Mouse (Mus musculus): Measurements from ENCODE around the gene Chrna7. TPM values are rescaled to one million over a fixed set of nuclear protein-coding genes. Genes with fewer than 3 reads are reported as not detected.

The Chrna7 gene
- total and polyA plus RNA-seq, 3 experiments: not detected

DNA sequence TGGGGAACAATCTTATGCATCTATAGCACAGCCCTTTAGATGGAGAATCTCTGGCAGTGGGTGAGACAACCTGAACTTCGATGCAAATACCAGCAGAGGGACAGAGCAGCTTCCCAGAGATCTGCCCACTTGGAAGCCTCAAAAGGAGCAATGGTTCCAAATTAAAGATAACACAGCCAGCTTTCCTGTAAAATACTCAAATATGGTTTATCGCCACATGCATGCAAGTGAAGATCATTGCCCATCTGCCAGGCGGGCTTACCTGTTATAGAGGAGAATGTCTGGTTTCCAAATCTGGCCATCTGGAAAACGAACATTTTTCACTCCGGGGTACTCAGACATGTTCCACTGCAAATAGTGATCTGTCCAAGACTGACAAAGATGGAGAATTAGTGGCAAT lies 64.0 kb downstream of the Chrna7 start:
- Histone ChIP-seq H3K36me3 (replicated peaks in 1 of 2; ENCODE audit: control insufficient read depth in 1 of 2, insufficient read depth in 1 of 2, low read length in 1 of 2) (no peaks in the 10 kb centered on the region), H3K4me2 (ENCODE audit: insufficient read depth, low read depth, poor library complexity, severe bottlenecking) (no peak overlapping the region), H3K4me3 (replicated peaks in 1 of 3; ENCODE audit: low read depth in 2 of 3, low read length in 2 of 3, poor library complexity in 1 of 3) (no peak overlapping the region), H3K79me2 (replicated peaks; ENCODE audit: control insufficient read depth, extremely low read depth, insufficient read depth, poor library complexity, severe bottlenecking) (no peaks in the 10 kb centered on the region), H3K27me3 (replicated peaks) (no peaks in the 10 kb centered on the region), H3K4me1 (ENCODE audit: control insufficient read depth in 1 of 2, insufficient read depth in 2 of 2) (no peaks in the 10 kb centered on the region), H3K9ac (ENCODE audit: insufficient read depth, low read depth) (no peak overlapping the region), H3K9me3 (replicated peaks; ENCODE audit: low read length) (peaks cover 65% of the 10 kb centered on the region), H3K27ac (ENCODE audit: insufficient read depth, low read depth) (no peak overlapping the region)
- TF ChIP-seq JUND (conservative IDR thresholded peaks at IDR 0.05; ENCODE audit: low read depth, low read length) (no peak), CTCF (conservative IDR thresholded peaks at IDR 0.05 in 1 of 2, IDR thresholded peaks at IDR 0.05 in 1 of 2; ENCODE audit: low read depth in 2 of 2, low read length in 2 of 2) (no peak), NRF1 (IDR thresholded peaks at IDR 0.05; ENCODE audit: low read depth, low read length) (no peak), NELFE (IDR thresholded peaks at IDR 0.05; ENCODE audit: low read depth, low read length) (no peak), UBTF (IDR thresholded peaks at IDR 0.05; ENCODE audit: low read depth, low read length) (no peak), IRF4 (IDR thresholded peaks at IDR 0.05; ENCODE audit: low read depth, low read length) (no peak)
- no peak for DNase-seq (ENCODE audit: extremely low read depth)
- dilution Hi-C loops (cut with MboI; ENCODE audit: extremely low pct_ligation_motif_present, extremely low pct_unique_long_range_greater_than_20kb, low sequenced_read_pairs) (no loop called here), in situ Hi-C loops (cut with MboI; ENCODE audit: low pct_ligation_motif_present, low pct_unique_long_range_greater_than_20kb, low sequenced_read_pairs) (no loop called here)

DNA sequence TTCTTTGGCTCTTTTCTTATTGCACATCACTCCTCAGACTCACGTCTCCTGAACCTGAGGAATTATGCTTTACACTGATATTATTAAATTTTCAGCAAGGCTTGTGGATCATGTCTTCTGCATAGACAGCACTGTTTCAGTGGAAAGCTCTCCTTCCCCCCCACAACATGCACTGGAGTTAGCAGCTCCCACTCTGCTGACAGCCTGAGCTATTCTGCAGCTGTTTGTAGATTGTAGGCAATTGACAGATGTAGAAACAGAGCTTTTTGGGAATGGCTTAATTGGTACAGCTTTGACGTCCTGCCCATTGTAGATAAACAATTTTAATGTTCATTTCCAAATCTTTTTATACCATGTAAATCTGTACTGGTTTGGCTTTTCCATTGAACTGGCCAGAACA lies 89.8 kb downstream of the Chrna7 start:
- TF ChIP-seq BHLHE40 (IDR thresholded peaks at IDR 0.05; ENCODE audit: low read depth, low read length): no peak
- TF ChIP-seq RAD21 (IDR thresholded peaks at IDR 0.05; ENCODE audit: low read depth, low read length): no peak
- no peak for TF ChIP-seq EP300 (IDR thresholded peaks at IDR 0.05; ENCODE audit: low read length)
- no peak for TF ChIP-seq JUN (IDR thresholded peaks at IDR 0.05; ENCODE audit: insufficient read depth, low read depth, low read length)
- no peak for TF ChIP-seq ZMIZ1 (IDR thresholded peaks at IDR 0.05; ENCODE audit: low read depth, low read length)
- H3K9ac ChIP-seq (ENCODE audit: insufficient read depth, low read depth): no peak overlapping the region
- no peaks in the 10 kb centered on the region for H3K79me2 ChIP-seq (replicated peaks; ENCODE audit: control insufficient read depth, extremely low read depth, insufficient read depth, poor library complexity, severe bottlenecking)
- in situ Hi-C loops (cut with MboI; ENCODE audit: low pct_ligation_motif_present, low pct_unique_long_range_greater_than_20kb, low sequenced_read_pairs): no loop called here
- dilution Hi-C loops (cut with MboI; ENCODE audit: extremely low pct_ligation_motif_present, extremely low pct_unique_long_range_greater_than_20kb, low sequenced_read_pairs): no loop called here
- H3K36me3 ChIP-seq (replicated peaks in 1 of 2; ENCODE audit: control insufficient read depth in 1 of 2, insufficient read depth in 1 of 2, low read length in 1 of 2): no peaks in the 10 kb centered on the region
- H3K4me1 ChIP-seq (ENCODE audit: control insufficient read depth in 1 of 2, insufficient read depth in 2 of 2): no peaks in the 10 kb centered on the region
- DNase-seq (ENCODE audit: extremely low read depth): no peak
- no peak overlapping the region for H3K4me2 ChIP-seq (ENCODE audit: insufficient read depth, low read depth, poor library complexity, severe bottlenecking)
- peaks cover 39% of the 10 kb centered on the region for H3K9me3 ChIP-seq (replicated peaks; ENCODE audit: low read length)
- H3K27me3 ChIP-seq (replicated peaks): no peaks in the 10 kb centered on the region
- no peak overlapping the region for H3K4me3 ChIP-seq (replicated peaks in 1 of 3; ENCODE audit: low read depth in 2 of 3, low read length in 2 of 3, poor library complexity in 1 of 3)
- H3K27ac ChIP-seq (ENCODE audit: insufficient read depth, low read depth): no peak overlapping the region

DNA sequence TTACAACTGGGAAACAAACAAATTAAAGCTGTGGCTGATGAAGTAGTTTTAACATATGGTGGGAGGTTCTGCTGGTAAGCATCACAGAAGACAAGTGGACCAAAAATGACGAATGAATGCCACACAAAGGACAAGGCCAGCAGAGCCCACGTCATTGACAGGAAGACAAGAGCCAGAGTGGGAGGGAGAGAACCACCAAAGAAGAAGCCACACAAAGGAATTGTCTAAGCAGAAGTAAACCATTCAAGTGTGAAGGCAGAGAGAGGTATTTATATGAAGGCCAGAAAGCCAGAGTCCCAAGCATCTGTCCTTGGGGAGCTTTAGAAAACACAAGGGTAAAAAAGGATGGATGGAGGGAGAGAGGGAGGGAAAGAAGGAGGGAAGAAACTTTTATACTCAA lies 98.7 kb downstream of the Chrna7 start:
- Histone ChIP-seq H3K79me2 (replicated peaks; ENCODE audit: control insufficient read depth, extremely low read depth, insufficient read depth, poor library complexity, severe bottlenecking) (no peaks in the 10 kb centered on the region), H3K4me3 (replicated peaks in 1 of 3; ENCODE audit: low read depth in 2 of 3, low read length in 2 of 3, poor library complexity in 1 of 3) (no peak overlapping the region), H3K9me3 (replicated peaks; ENCODE audit: low read length) (peaks cover 56% of the 10 kb centered on the region), H3K4me2 (ENCODE audit: insufficient read depth, low read depth, poor library complexity, severe bottlenecking) (no peak overlapping the region), H3K27ac (ENCODE audit: insufficient read depth, low read depth) (no peak overlapping the region), H3K36me3 (replicated peaks in 1 of 2; ENCODE audit: control insufficient read depth in 1 of 2, insufficient read depth in 1 of 2, low read length in 1 of 2) (no peaks in the 10 kb centered on the region), H3K4me1 (ENCODE audit: control insufficient read depth in 1 of 2, insufficient read depth in 2 of 2) (no peaks in the 10 kb centered on the region), H3K9ac (ENCODE audit: insufficient read depth, low read depth) (no peak overlapping the region), H3K27me3 (replicated peaks) (no peaks in the 10 kb centered on the region)
- DNase-seq (ENCODE audit: extremely low read depth): no peak
- dilution Hi-C loops (cut with MboI; ENCODE audit: extremely low pct_ligation_motif_present, extremely low pct_unique_long_range_greater_than_20kb, low sequenced_read_pairs) (no loop called here), in situ Hi-C loops (cut with MboI; ENCODE audit: low pct_ligation_motif_present, low pct_unique_long_range_greater_than_20kb, low sequenced_read_pairs) (no loop called here)
- TF ChIP-seq JUN (IDR thresholded peaks at IDR 0.05; ENCODE audit: insufficient read depth, low read depth, low read length) (no peak), GABPA (IDR thresholded peaks at IDR 0.05; ENCODE audit: insufficient replicate concordance, low read depth, low read length) (no peak), NRF1 (IDR thresholded peaks at IDR 0.05; ENCODE audit: low read depth, low read length) (no peak), NELFE (IDR thresholded peaks at IDR 0.05; ENCODE audit: low read depth, low read length) (no peak)
